Mouse (Mus musculus): Measurements from ENCODE around the gene Pum1.

DNA sequence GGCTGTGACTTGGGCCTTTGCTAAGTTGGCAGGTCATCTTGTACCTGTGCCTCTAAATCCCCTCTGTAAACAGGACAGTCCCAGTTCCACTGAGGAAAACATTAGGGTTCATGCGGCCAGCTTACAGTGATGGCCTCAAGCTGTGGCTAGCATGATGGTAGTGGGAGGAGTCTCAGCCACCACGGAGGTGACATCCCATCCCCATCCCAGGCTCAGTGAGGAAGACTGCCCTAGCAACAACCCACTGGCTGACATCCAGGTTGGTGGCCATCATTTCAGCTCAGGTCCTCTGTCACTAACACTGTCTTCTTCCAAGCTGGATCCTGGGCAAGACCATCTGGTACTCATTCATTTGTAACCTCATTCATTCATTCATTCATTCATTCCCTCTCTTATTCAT, 141.2 kb downstream of the Pum1 start:
- TF ChIP-seq CTCF (IDR thresholded peaks at IDR 0.05; ENCODE audit: low read depth): no peak
- TF ChIP-seq EP300 (IDR thresholded peaks at IDR 0.05; ENCODE audit: low read depth): no peak
